31 mouse cellular contexts compared by ENCODE assay signal in genomic region chr4:137432700-137433550, GRCm38 (mm10). TPM values are rescaled to one million over a fixed set of nuclear protein-coding genes. Genes with fewer than 3 reads are reported as not detected.
DNase-seq lines count a peak whose midpoint lies in the region; ATAC-seq and TF ChIP-seq lines count a peak whose summit lies in the region.
"Not testable (repeated sequence)": the region's sequence is repeated elsewhere in the genome, so short reads cannot be mapped to it uniquely, and the experiment has no call there.
"Had no signal": no experiment of that assay in that cellular context is flagged by ENCODE, and none has a peak within 500 bp of the region (broad histone marks: within the 10 kb centered on the region; RNA-seq: fewer than 3 reads in every experiment).

No protein-coding gene starts in this region.

- TF ChIP-seq EP300 in liver, embryonic 14.5 days (IDR thresholded peaks at IDR 0.05; ENCODE audit: low read depth); lung, postnatal 0 days (IDR thresholded peaks at IDR 0.05); stomach, postnatal 0 days (optimal IDR thresholded peaks at IDR 0.05): not testable (repeated sequence)

- peaks cover 13% of the 10 kb centered on the region; the same call in 1 of the 2 replicates for H3K4me1 ChIP-seq in heart, embryonic 10.5 days
- H3K4me1 ChIP-seq in heart, embryonic 15.5 days (replicated peaks); limb, embryonic 14.5 days (ENCODE audit: control insufficient read depth, insufficient read depth, low read length); liver, embryonic 14.5 days (replicated peaks; ENCODE audit: control insufficient read depth in 2 of 2, insufficient read depth in 2 of 2, low read length in 1 of 2); lung, postnatal 0 days (ENCODE audit: insufficient read depth, low read depth, low read length); stomach, postnatal 0 days (replicated peaks; ENCODE audit: control insufficient read depth, insufficient read depth): not testable (repeated sequence)

- 57% methylated on average over 10 of the region's 10 CpGs for WGBS in heart, embryonic 10.5 days
- 46% methylated on average over 10 of the region's 10 CpGs for WGBS in heart, embryonic 15.5 days
- 74% methylated on average over 10 of the region's 10 CpGs for WGBS in limb, embryonic 14.5 days
- 52% methylated on average over 10 of the region's 10 CpGs for WGBS in liver, embryonic 14.5 days (ENCODE audit: insufficient replicate concordance)
- WGBS in lung, postnatal 0 days: 46% methylated on average over 10 of the region's 10 CpGs
- 48% methylated on average over 10 of the region's 10 CpGs for WGBS in stomach, postnatal 0 days

- H3K4me3 ChIP-seq in heart, embryonic 10.5 days; heart, embryonic 15.5 days; limb, embryonic 14.5 days (replicated peaks; ENCODE audit: low read length); liver, embryonic 14.5 days (ENCODE audit: insufficient read depth in 1 of 2, low read depth in 2 of 2, low read length in 2 of 2); lung, postnatal 0 days (ENCODE audit: low read depth, low read length); stomach, postnatal 0 days (ENCODE audit: low read depth, low read length): not testable (repeated sequence)

- TF ChIP-seq CTCF in liver, embryonic 14.5 days (IDR thresholded peaks at IDR 0.05; ENCODE audit: low read depth); lung, postnatal 0 days (IDR thresholded peaks at IDR 0.05); stomach, postnatal 0 days (IDR thresholded peaks at IDR 0.05; ENCODE audit: low read depth): not testable (repeated sequence)

- not testable (repeated sequence) for H3K4me2 ChIP-seq in heart, embryonic 15.5 days; limb, embryonic 14.5 days (replicated peaks; ENCODE audit: low read depth, low read length, severe bottlenecking); liver, embryonic 14.5 days (ENCODE audit: low read depth); lung, postnatal 0 days (replicated peaks; ENCODE audit: low read depth, low read length); stomach, postnatal 0 days (replicated peaks; ENCODE audit: low read depth)

- H3K9ac ChIP-seq in heart, embryonic 15.5 days; limb, embryonic 14.5 days (ENCODE audit: low read depth, low read length, severe bottlenecking); liver, embryonic 14.5 days (replicated peaks); lung, postnatal 0 days (replicated peaks; ENCODE audit: low read depth); stomach, postnatal 0 days (ENCODE audit: low read length): not testable (repeated sequence)

- not testable (repeated sequence) for TF ChIP-seq POLR2A in limb, embryonic 14.5 days (IDR thresholded peaks at IDR 0.05; ENCODE audit: borderline replicate concordance, extremely low read depth, insufficient read depth, insufficient read length)

- peak; percentile 30 for DNase-seq in adrenal gland, adult 2 months
- DNase-seq in heart, embryonic 10.5 days (ENCODE audit: low spot score); limb, embryonic 14.5 days (ENCODE audit: low spot score); liver, embryonic 14.5 days (ENCODE audit: low read depth in 3 of 3, low spot score in 3 of 3); lung, postnatal 0 days (ENCODE audit: low spot score); stomach, postnatal 0 days (ENCODE audit: low spot score): not testable (repeated sequence)

- H3K27me3 ChIP-seq in heart, embryonic 10.5 days (ENCODE audit: insufficient read depth, poor library complexity, severe bottlenecking); heart, embryonic 15.5 days; limb, embryonic 14.5 days (ENCODE audit: control insufficient read depth, insufficient read depth, low read length); liver, embryonic 14.5 days (ENCODE audit: control insufficient read depth, insufficient read depth, low read length); lung, postnatal 0 days (replicated peaks; ENCODE audit: insufficient read depth, low read length); stomach, postnatal 0 days (ENCODE audit: control insufficient read depth, insufficient read depth, low read length): not testable (repeated sequence)

- H3K9me3 ChIP-seq in heart, embryonic 10.5 days; heart, embryonic 15.5 days (replicated peaks); limb, embryonic 14.5 days (ENCODE audit: control insufficient read depth, low read length); liver, embryonic 14.5 days (ENCODE audit: control insufficient read depth, low read length); lung, postnatal 0 days (ENCODE audit: low read length); stomach, postnatal 0 days (ENCODE audit: control insufficient read depth, low read length): not testable (repeated sequence)

- not testable (repeated sequence) for ATAC-seq in heart, embryonic 15.5 days (replicated peaks; ENCODE audit: insufficient number of reproducible peaks, insufficient read depth, low FRiP score, low read depth)
- peak; percentile 47; the same call in 1 of the 2 replicates for ATAC-seq in limb, embryonic 14.5 days (ENCODE audit: low FRiP score, low read depth)
- peak; percentile 47; the same call in 1 of the 2 replicates for ATAC-seq in liver, embryonic 14.5 days (ENCODE audit: insufficient read depth)
- ATAC-seq in lung, postnatal 0 days: peak; percentile 38; the same call in 1 of the 2 replicates
- peak; percentile 46 for ATAC-seq in stomach, postnatal 0 days (ENCODE audit: low FRiP score, low TSS enrichment)

- not testable (repeated sequence) for H3K36me3 ChIP-seq in heart, embryonic 10.5 days; heart, embryonic 15.5 days; limb, embryonic 14.5 days (ENCODE audit: control insufficient read depth, insufficient read depth, low read length); liver, embryonic 14.5 days (replicated peaks; ENCODE audit: control insufficient read depth, insufficient read depth, low read depth); lung, postnatal 0 days (ENCODE audit: insufficient read depth, low read length); stomach, postnatal 0 days (ENCODE audit: control insufficient read depth, insufficient read depth, low read length)

- peak overlapping the region; percentile 56; the same call in 1 of the 2 replicates for H3K27ac ChIP-seq in heart, embryonic 10.5 days
- H3K27ac ChIP-seq in heart, embryonic 15.5 days: peak overlapping the region; percentile 23; the same call in 1 of the 2 replicates
- H3K27ac ChIP-seq in limb, embryonic 14.5 days (replicated peaks; ENCODE audit: low read depth, low read length); liver, embryonic 14.5 days; lung, postnatal 0 days (ENCODE audit: low read length); stomach, postnatal 0 days (replicated peaks): not testable (repeated sequence)

RNA-seq across cellular contexts. Expression of gene Cela3b, which starts 2.6 kb away (rescaled TPM):
- total RNA-seq in adrenal gland, adult 2 months (2021): not detected
- 0.16 and 0.33 TPM in 2 replicates for polyA plus RNA-seq in adrenal gland, adult 2 months (2012; rRNA removed)
- not detected in 2 replicates for polyA plus RNA-seq in heart, embryonic 10.5 days (2016; fragmentation: Nextera tagmentation; extraction: Ambion mirVana)
- not detected in 2 replicates for polyA plus RNA-seq in heart, embryonic 15.5 days (2015; fragmentation: Nextera tagmentation; extraction: Ambion mirVana)
- 0.29 and 0.55 TPM in 2 replicates for polyA plus RNA-seq in limb, embryonic 14.5 days (2012; rRNA removed)
- polyA plus RNA-seq in limb, embryonic 14.5 days (2014; fragmentation: Nextera tagmentation; extraction: Ambion mirVana): 0.28 TPM in 1 of 2 replicates, not detected in the other
- polyA plus RNA-seq in liver, embryonic 14.5 days (2012; rRNA removed): 0.06 TPM in 2 replicates
- not detected in 2 replicates for polyA plus RNA-seq in liver, embryonic 14.5 days (2014; fragmentation: Nextera tagmentation; extraction: Ambion mirVana)
- not detected in 2 replicates for polyA plus RNA-seq in lung, postnatal 0 days (2015; fragmentation: Nextera tagmentation; extraction: Ambion mirVana)
- polyA plus RNA-seq in stomach, postnatal 0 days (2015; fragmentation: Nextera tagmentation; extraction: Ambion mirVana): 4.1 and 4.8 TPM in 2 replicates
- total RNA-seq: adrenal gland, adult 18-20 months; adrenal gland, postnatal 36 days; forebrain, postnatal 0 days; gastrocnemius, postnatal 10 days; heart, postnatal 4 days; left cerebral cortex, postnatal 10 days; megakaryocyte-erythroid progenitor cell, adult 5-6 weeks had no signal
- polyA plus RNA-seq: brain, embryonic 14.5 days; CD4-positive, CD25-positive, alpha-beta regulatory T cell, adult 4 months; cerebellum, adult 2 months; cortical plate, adult 2 months; embryonic facial prominence, embryonic 15.5 days; forebrain, embryonic 12.5 days; forebrain, postnatal 0 days; hindbrain, embryonic 13.5 days; kidney, embryonic 14.5 days; limb, embryonic 10.5 days; liver, embryonic 11.5 days; macrophage; midbrain, embryonic 13.5 days; neural tube, embryonic 14.5 days; stomach, embryonic 14.5 days had no signal

RNA-seq across cellular contexts. Expression of gene 1700013G24Rik, which starts 20.2 kb away (rescaled TPM):
- not detected for total RNA-seq in adrenal gland, adult 2 months (2021)
- polyA plus RNA-seq in adrenal gland, adult 2 months (2012; rRNA removed): not detected in 2 replicates
- polyA plus RNA-seq in heart, embryonic 10.5 days (2016; fragmentation: Nextera tagmentation; extraction: Ambion mirVana): not detected in 2 replicates
- polyA plus RNA-seq in heart, embryonic 15.5 days (2015; fragmentation: Nextera tagmentation; extraction: Ambion mirVana): not detected in 2 replicates
- polyA plus RNA-seq in limb, embryonic 14.5 days (2012; rRNA removed): 0.23 and 0.26 TPM in 2 replicates
- 0.30 TPM in 1 of 2 replicates, not detected in the other for polyA plus RNA-seq in limb, embryonic 14.5 days (2014; fragmentation: Nextera tagmentation; extraction: Ambion mirVana)
- not detected in 2 replicates for polyA plus RNA-seq in liver, embryonic 14.5 days (2012; rRNA removed)
- polyA plus RNA-seq in liver, embryonic 14.5 days (2014; fragmentation: Nextera tagmentation; extraction: Ambion mirVana): not detected in 2 replicates
- polyA plus RNA-seq in lung, postnatal 0 days (2015; fragmentation: Nextera tagmentation; extraction: Ambion mirVana): not detected in 2 replicates
- not detected in 2 replicates for polyA plus RNA-seq in stomach, postnatal 0 days (2015; fragmentation: Nextera tagmentation; extraction: Ambion mirVana)
- total RNA-seq: adrenal gland, adult 18-20 months; adrenal gland, postnatal 36 days; forebrain, postnatal 0 days; gastrocnemius, postnatal 10 days; heart, postnatal 4 days; left cerebral cortex, postnatal 10 days; megakaryocyte-erythroid progenitor cell, adult 5-6 weeks had no signal
- polyA plus RNA-seq: brain, embryonic 14.5 days; CD4-positive, CD25-positive, alpha-beta regulatory T cell, adult 4 months; cerebellum, adult 2 months; cortical plate, adult 2 months; embryonic facial prominence, embryonic 15.5 days; forebrain, embryonic 12.5 days; forebrain, postnatal 0 days; hindbrain, embryonic 13.5 days; kidney, embryonic 14.5 days; limb, embryonic 10.5 days; liver, embryonic 11.5 days; macrophage; midbrain, embryonic 13.5 days; neural tube, embryonic 14.5 days; small intestine, adult 2 months; stomach, embryonic 14.5 days had no signal

RNA-seq across cellular contexts. Expression of gene Cela3a, which starts 23.3 kb away (rescaled TPM):
- total RNA-seq in adrenal gland, adult 2 months (2021): not detected
- polyA plus RNA-seq in adrenal gland, adult 2 months (2012; rRNA removed): not detected in 2 replicates
- polyA plus RNA-seq in heart, embryonic 10.5 days (2016; fragmentation: Nextera tagmentation; extraction: Ambion mirVana): not detected in 2 replicates
- not detected in 2 replicates for polyA plus RNA-seq in heart, embryonic 15.5 days (2015; fragmentation: Nextera tagmentation; extraction: Ambion mirVana)
- polyA plus RNA-seq in limb, embryonic 14.5 days (2012; rRNA removed): not detected in 2 replicates
- polyA plus RNA-seq in limb, embryonic 14.5 days (2014; fragmentation: Nextera tagmentation; extraction: Ambion mirVana): not detected in 2 replicates
- polyA plus RNA-seq in liver, embryonic 14.5 days (2012; rRNA removed): not detected in 2 replicates
- not detected in 2 replicates for polyA plus RNA-seq in liver, embryonic 14.5 days (2014; fragmentation: Nextera tagmentation; extraction: Ambion mirVana)
- not detected in 2 replicates for polyA plus RNA-seq in lung, postnatal 0 days (2015; fragmentation: Nextera tagmentation; extraction: Ambion mirVana)
- polyA plus RNA-seq in stomach, postnatal 0 days (2015; fragmentation: Nextera tagmentation; extraction: Ambion mirVana): not detected in 2 replicates
- total RNA-seq: adrenal gland, adult 18-20 months; adrenal gland, postnatal 36 days; forebrain, postnatal 0 days; gastrocnemius, postnatal 10 days; heart, postnatal 4 days; left cerebral cortex, postnatal 10 days; megakaryocyte-erythroid progenitor cell, adult 5-6 weeks had no signal
- polyA plus RNA-seq: brain, embryonic 14.5 days; CD4-positive, CD25-positive, alpha-beta regulatory T cell, adult 4 months; cerebellum, adult 2 months; cortical plate, adult 2 months; embryonic facial prominence, embryonic 15.5 days; forebrain, embryonic 12.5 days; forebrain, postnatal 0 days; gonadal fat pad, adult 2 months; hindbrain, embryonic 13.5 days; kidney, embryonic 14.5 days; limb, embryonic 10.5 days; liver, embryonic 11.5 days; macrophage; midbrain, embryonic 13.5 days; neural tube, embryonic 14.5 days; small intestine, adult 2 months; stomach, embryonic 14.5 days; thymus, adult 2 months had no signal

RNA-seq across cellular contexts. Expression of gene Hspg2, which starts 35.6 kb away (rescaled TPM):
- 100 to 1,000 TPM in 1 of 2 experiments, 10 to 100 TPM in 1; 87.4 to 150 TPM for total RNA-seq in adrenal gland, adult 2 months (2021)
- 122 and 125 TPM in 2 replicates for polyA plus RNA-seq in adrenal gland, adult 2 months (2012; rRNA removed)
- 52.0 and 58.9 TPM in 2 replicates for polyA plus RNA-seq in heart, embryonic 10.5 days (2016; fragmentation: Nextera tagmentation; extraction: Ambion mirVana)
- 41.3 and 56.3 TPM in 2 replicates for polyA plus RNA-seq in heart, embryonic 15.5 days (2015; fragmentation: Nextera tagmentation; extraction: Ambion mirVana)
- polyA plus RNA-seq in limb, embryonic 14.5 days (2012; rRNA removed): 97.4 and 126 TPM in 2 replicates
- polyA plus RNA-seq in limb, embryonic 14.5 days (2014; fragmentation: Nextera tagmentation; extraction: Ambion mirVana): 65.6 and 68.4 TPM in 2 replicates
- 2.4 and 3.3 TPM in 2 replicates for polyA plus RNA-seq in liver, embryonic 14.5 days (2012; rRNA removed)
- 4.3 and 5.0 TPM in 2 replicates for polyA plus RNA-seq in liver, embryonic 14.5 days (2014; fragmentation: Nextera tagmentation; extraction: Ambion mirVana)
- polyA plus RNA-seq in lung, postnatal 0 days (2015; fragmentation: Nextera tagmentation; extraction: Ambion mirVana): 20.2 and 25.3 TPM in 2 replicates
- 16.0 and 18.8 TPM in 2 replicates for polyA plus RNA-seq in stomach, postnatal 0 days (2015; fragmentation: Nextera tagmentation; extraction: Ambion mirVana)
- total RNA-seq: megakaryocyte-erythroid progenitor cell, adult 5-6 weeks had no signal
- polyA plus RNA-seq: CD4-positive, CD25-positive, alpha-beta regulatory T cell, adult 4 months had no signal
